In genomic region chr16:33260825-33261224, GRCm38 (mm10) we compare ENCODE assay signal across 14 mouse cellular contexts. TPM values are rescaled to one million over a fixed set of nuclear protein-coding genes. Genes with fewer than 3 reads are reported as not detected.
DNase-seq lines count a peak whose midpoint lies in the region; ATAC-seq and TF ChIP-seq lines count a peak whose summit lies in the region.
"Had no signal": no experiment of that assay in that cellular context is flagged by ENCODE, and none has a peak within 500 bp of the region (broad histone marks: within the 10 kb centered on the region; RNA-seq: fewer than 3 reads in every experiment).

No protein-coding gene starts in this region.

- H3K4me2 ChIP-seq in liver, embryonic 11.5 days: peak overlapping the region; percentile 0; the same call in 1 of the 2 replicates
- H3K4me2 ChIP-seq: hindbrain, embryonic 15.5 days; neural tube, embryonic 13.5 days had no signal

- TF ChIP-seq CTCF in bone marrow macrophage, adult 2 months (IDR thresholded peaks at IDR 0.05; ENCODE audit: low read depth, low read length): no peak

- no peak overlapping the region for H3K4me3 ChIP-seq in liver, embryonic 11.5 days (ENCODE audit: low read depth, low read length)
- no peak overlapping the region for H3K4me3 ChIP-seq in bone marrow macrophage, adult 2 months (ENCODE audit: insufficient read depth, low read length)
- H3K4me3 ChIP-seq: hindbrain, embryonic 15.5 days; neural tube, embryonic 13.5 days had no signal

- H3K9me3 ChIP-seq in liver, embryonic 11.5 days (ENCODE audit: control insufficient read depth, low read length): no peaks in the 10 kb centered on the region
- H3K9me3 ChIP-seq: hindbrain, embryonic 15.5 days; neural tube, embryonic 13.5 days had no signal

- 59% methylated on average over 8 of the region's 8 CpGs for WGBS in liver, embryonic 11.5 days

- no peak overlapping the region for H3K27ac ChIP-seq in liver, embryonic 11.5 days (ENCODE audit: low read depth, low read length)
- peak overlapping the region; percentile 62 for H3K27ac ChIP-seq in bone marrow macrophage, adult 2 months (ENCODE audit: insufficient read depth, low read depth, low read length)
- H3K27ac ChIP-seq: hindbrain, embryonic 15.5 days; neural tube, embryonic 13.5 days had no signal

- peaks cover 8% of the 10 kb centered on the region; the same call in 1 of the 2 replicates for H3K36me3 ChIP-seq in liver, embryonic 11.5 days (ENCODE audit: control insufficient read depth, insufficient read depth, low read length)

- H3K4me1 ChIP-seq in liver, embryonic 11.5 days (replicated peaks; ENCODE audit: control insufficient read depth, insufficient read depth, low read length): peaks cover 16% of the 10 kb centered on the region; the same call in 1 of the 2 replicates
- peaks cover 26% of the 10 kb centered on the region for H3K4me1 ChIP-seq in bone marrow macrophage, adult 2 months (ENCODE audit: control insufficient read depth, insufficient read depth, low read length)
- H3K4me1 ChIP-seq: hindbrain, embryonic 15.5 days; neural tube, embryonic 13.5 days had no signal

- H3K27me3 ChIP-seq in liver, embryonic 11.5 days (replicated peaks; ENCODE audit: control insufficient read depth, insufficient read depth, low read length): no peaks in the 10 kb centered on the region
- H3K27me3 ChIP-seq: hindbrain, embryonic 15.5 days; neural tube, embryonic 13.5 days had no signal

- H3K9ac ChIP-seq in liver, embryonic 11.5 days (ENCODE audit: low read depth, low read length): no peak overlapping the region
- H3K9ac ChIP-seq: hindbrain, embryonic 15.5 days; neural tube, embryonic 13.5 days had no signal

- TF ChIP-seq POLR2A in bone marrow macrophage, adult 2 months (IDR thresholded peaks at IDR 0.05; ENCODE audit: borderline replicate concordance, low read depth, low read length): no peak

- DNase-seq in heart, adult 11 months: peak; percentile 18
- DNase-seq in heart, adult 18-20 months: no peak
- DNase-seq in liver, embryonic 11.5 days (ENCODE audit: low spot score): no peak
- no peak for DNase-seq in liver
- peak; percentile 27 for DNase-seq in naive thymus-derived CD4-positive, alpha-beta T cell, adult 2 months (ENCODE audit: low read depth)
- no peak for DNase-seq in MN1 (ENCODE audit: low spot score)
- DNase-seq: cerebellum, adult 9-10 months; kidney, postnatal 10 days; left cerebral cortex, postnatal 4 days; midbrain, embryonic 14.5 days had no signal

- no peak for ATAC-seq in liver, embryonic 11.5 days (replicated peaks; ENCODE audit: low FRiP score)
- no peak for ATAC-seq in activated CD4-positive, CD25-positive, alpha-beta regulatory T cell, adult 4 months

RNA-seq across cellular contexts. Expression of gene Snx4, which starts 9.6 kb away (rescaled TPM):
- 10 to 100 TPM; 23.1 to 24.6 TPM for total RNA-seq in heart, adult 18-20 months (2021)
- 57.8 and 63.5 TPM in 2 replicates for polyA plus RNA-seq in liver, embryonic 11.5 days (2014; fragmentation: Nextera tagmentation; extraction: Ambion mirVana)
- 63.4 and 65.9 TPM in 2 replicates for polyA plus RNA-seq in bone marrow macrophage, adult 2 months (2012; ENCODE audit: insufficient read depth, insufficient read length, missing spikeins)
- polyA plus RNA-seq in activated CD4-positive, CD25-positive, alpha-beta regulatory T cell, adult 4 months (2017; shearing (Covaris generic)): 100 to 1,000 TPM; 109 to 115 TPM

Comparison
In these comparisons a context has a peak if more than half of its experiments do, and no peak if none do; other contexts are left out.
1. DNase-seq: peak in heart, adult 11 months (single experiment) and naive thymus-derived CD4-positive, alpha-beta T cell, adult 2 months (single experiment); none in heart, adult 18-20 months (0 of 2), liver, embryonic 11.5 days (single experiment), liver (single experiment) and MN1 (single experiment).